Mouse (Mus musculus): ENCODE measurements at regions not wholly inside any gene's neighbourhood (a gene's known extent, or its start where the extent isn't known, plus 50 kb on each side); places are given as distances from the start of the nearest gene placed in this dataset.

- peak; percentile 85 for DNase-seq (ENCODE audit: low read depth, low spot score)
Observed at GRCm38 (mm10) chr8:71026424-71026890, 120.7 kb downstream of the Map1s start.

- peak; percentile 62 for DNase-seq (ENCODE audit: low read depth, low spot score)
Observed at GRCm38 (mm10) chr8:71028564-71028963, 122.8 kb downstream of the Map1s start.
